Mouse (Mus musculus): Measurements from ENCODE around the gene Gm5741.

- TF ChIP-seq CTCF (IDR thresholded peaks at IDR 0.05; ENCODE audit: low read depth, low read length), result no peak
- TF ChIP-seq GATA2 (IDR thresholded peaks at IDR 0.05; ENCODE audit: borderline replicate concordance, low read depth, low read length), result no peak
- no peak for TF ChIP-seq GATA1 (IDR thresholded peaks at IDR 0.05; ENCODE audit: borderline replicate concordance, low read length)
- no peak for TF ChIP-seq TAL1 (conservative IDR thresholded peaks at IDR 0.05; ENCODE audit: low read depth, low read length)
Measured at GRCm38 (mm10) chr8:85021514-85022055, 46.2 kb downstream of the Gm5741 start.

Data from G1E (cell line).